Mouse (Mus musculus): ENCODE data around the gene C1qbp. TPM values are rescaled to one million over a fixed set of nuclear protein-coding genes. Genes with fewer than 3 reads are reported as not detected.
A peak's percentile ranks its signal among the peaks of the same experiment; 100 is the strongest.

Gene C1qbp
- polyA plus RNA-seq, 1 experiment from 2014 or later: 170 TPM

DNA sequence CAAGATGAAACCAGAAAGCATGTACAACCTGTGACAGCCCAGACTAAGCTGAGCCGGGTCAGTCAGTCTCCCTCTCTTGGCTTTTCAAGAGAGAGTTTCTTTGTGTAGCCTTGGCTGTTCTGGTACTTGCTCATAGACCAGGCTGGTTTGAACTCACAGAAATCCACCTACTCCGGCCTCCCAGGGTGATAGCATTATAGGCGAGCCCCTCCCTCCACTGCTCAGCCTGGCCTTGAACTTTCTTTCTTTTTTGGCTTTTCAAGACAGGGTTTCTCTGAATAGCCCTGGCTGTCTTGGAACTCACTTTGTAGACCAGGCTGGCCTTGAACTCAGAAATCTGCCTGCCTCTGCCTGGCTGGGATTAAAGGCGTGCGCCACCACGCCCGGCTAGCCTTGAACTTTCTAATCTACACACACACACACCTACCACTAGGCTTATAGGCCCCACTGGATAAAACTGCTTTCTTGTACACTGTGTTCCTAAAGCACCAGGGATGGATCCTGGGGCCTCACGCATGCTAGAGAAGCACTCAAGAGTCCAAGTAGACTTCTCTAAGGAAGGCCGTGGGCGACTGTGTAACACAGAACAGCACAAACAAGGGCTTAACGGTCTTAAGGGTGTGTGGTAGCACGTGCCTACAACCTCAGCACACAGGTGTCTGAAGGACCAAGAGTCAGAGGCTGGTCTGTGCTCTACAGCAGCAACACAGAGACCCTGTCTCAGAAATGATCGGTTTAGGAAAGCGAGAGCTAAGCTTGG is 1.9 kb downstream of the C1qbp start:
- no peaks in the 10 kb centered on the region for H3K27me3 ChIP-seq (ENCODE audit: control insufficient read depth, insufficient read depth, low read length)
- no peak overlapping the region for H3K4me3 ChIP-seq (replicated peaks; ENCODE audit: low read depth, low read length)
- DNase-seq (no peak), ATAC-seq (ENCODE audit: low FRiP score, low TSS enrichment) (no peak)
- H3K36me3 ChIP-seq (ENCODE audit: control insufficient read depth, insufficient read depth, low read length): peaks cover 68% of the 10 kb centered on the region
- H3K4me2 ChIP-seq (ENCODE audit: low read length): no peak overlapping the region
- 94% methylated on average over 14 of the region's 14 CpGs for WGBS
- peaks cover 9% of the 10 kb centered on the region for H3K4me1 ChIP-seq (ENCODE audit: control insufficient read depth, insufficient read depth, low read length)
- no peak overlapping the region for H3K27ac ChIP-seq (replicated peaks; ENCODE audit: low read depth, low read length)
- H3K9ac ChIP-seq (replicated peaks; ENCODE audit: low read length): no peak overlapping the region
- no peaks in the 10 kb centered on the region for H3K9me3 ChIP-seq (ENCODE audit: control insufficient read depth, low read length)

DNA sequence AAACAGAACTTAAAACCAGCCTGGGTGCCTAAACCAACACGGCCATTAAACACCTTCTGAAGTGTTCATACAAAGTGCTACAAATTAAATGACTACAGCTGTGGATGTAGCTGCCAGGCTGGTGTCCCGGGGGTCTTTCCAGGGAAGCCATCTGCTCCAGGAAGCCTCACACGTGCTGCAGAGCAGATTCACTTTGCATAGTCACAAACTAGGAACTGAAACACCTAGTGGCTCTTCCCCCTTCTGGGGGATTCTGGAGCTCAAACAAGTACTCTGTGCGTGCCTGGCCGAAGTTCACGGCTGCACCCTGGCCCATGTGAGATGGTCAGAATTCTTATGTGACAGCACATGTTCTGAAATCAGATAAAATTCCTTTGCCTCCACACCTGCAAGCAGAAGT is 2.6 kb downstream of the C1qbp start:
- H3K4me1 ChIP-seq (ENCODE audit: control insufficient read depth, insufficient read depth, low read length): peaks cover 9% of the 10 kb centered on the region
- no peak overlapping the region for H3K4me2 ChIP-seq (ENCODE audit: low read length)
- no peak overlapping the region for H3K27ac ChIP-seq (replicated peaks; ENCODE audit: low read depth, low read length)
- H3K4me3 ChIP-seq (replicated peaks; ENCODE audit: low read depth, low read length): no peak overlapping the region
- H3K9ac ChIP-seq (replicated peaks; ENCODE audit: low read length): no peak overlapping the region
- 88% methylated on average over 6 of the region's 6 CpGs for WGBS
- ATAC-seq (ENCODE audit: low FRiP score, low TSS enrichment) (no peak), DNase-seq (no peak)
- H3K9me3 ChIP-seq (ENCODE audit: control insufficient read depth, low read length): no peaks in the 10 kb centered on the region
- peaks cover 68% of the 10 kb centered on the region for H3K36me3 ChIP-seq (ENCODE audit: control insufficient read depth, insufficient read depth, low read length)
- H3K27me3 ChIP-seq (ENCODE audit: control insufficient read depth, insufficient read depth, low read length): no peaks in the 10 kb centered on the region

DNA sequence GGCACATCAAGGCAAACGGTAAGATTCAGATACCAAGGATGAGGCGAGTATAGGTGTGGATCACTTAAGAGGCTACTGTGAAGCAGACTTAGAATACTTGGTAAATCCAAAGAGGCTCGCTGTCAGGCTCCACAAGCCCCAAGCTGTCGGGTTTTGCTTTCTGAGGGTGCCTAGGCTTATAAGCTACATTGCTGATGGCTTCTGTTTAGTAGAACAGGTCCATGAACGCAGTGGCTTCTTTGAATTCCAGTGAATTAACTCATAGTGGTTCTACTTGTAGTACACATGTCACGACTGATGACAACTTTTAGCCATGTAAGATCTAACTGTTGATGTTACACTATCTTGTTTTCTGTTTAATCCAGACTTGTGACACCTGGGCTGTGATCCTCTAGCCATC is 5.5 kb downstream of the C1qbp start:
- H3K4me2 ChIP-seq (ENCODE audit: low read length): no peak overlapping the region
- no peak for DNase-seq
- peaks cover 74% of the 10 kb centered on the region for H3K36me3 ChIP-seq (ENCODE audit: control insufficient read depth, insufficient read depth, low read length)
- no peaks in the 10 kb centered on the region for H3K9me3 ChIP-seq (ENCODE audit: control insufficient read depth, low read length)
- 93% methylated on average over 6 of the region's 6 CpGs for WGBS
- peaks cover 8% of the 10 kb centered on the region for H3K4me1 ChIP-seq (ENCODE audit: control insufficient read depth, insufficient read depth, low read length)
- ATAC-seq (ENCODE audit: low FRiP score, low TSS enrichment): no peak
- no peaks in the 10 kb centered on the region for H3K27me3 ChIP-seq (ENCODE audit: control insufficient read depth, insufficient read depth, low read length)
- no peak overlapping the region for H3K27ac ChIP-seq (replicated peaks; ENCODE audit: low read depth, low read length)
- no peak overlapping the region for H3K9ac ChIP-seq (replicated peaks; ENCODE audit: low read length)
- H3K4me3 ChIP-seq (replicated peaks; ENCODE audit: low read depth, low read length): no peak overlapping the region

DNA sequence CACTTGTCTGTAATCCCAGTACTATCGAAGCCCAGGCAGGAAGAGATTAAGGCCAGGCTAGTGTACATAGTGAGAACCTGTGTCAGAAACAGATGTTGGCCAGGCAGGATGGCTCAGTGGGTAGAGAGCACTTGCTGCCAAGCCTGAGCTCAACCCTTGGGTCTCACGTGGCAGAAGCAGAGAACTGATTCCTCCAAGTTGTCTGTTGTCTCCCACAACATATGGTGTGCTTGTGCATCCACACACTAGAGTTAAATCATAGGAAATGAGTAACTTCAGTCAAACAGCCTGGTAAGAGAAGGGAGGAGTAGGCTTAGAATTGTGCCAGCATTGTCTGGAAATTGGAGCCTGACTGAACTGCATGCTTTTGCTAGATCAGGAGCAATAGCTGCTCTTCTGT is 7.6 kb downstream of the C1qbp start:
- H3K4me1 ChIP-seq (ENCODE audit: control insufficient read depth, insufficient read depth, low read length): peaks cover 4% of the 10 kb centered on the region; the same call in 1 of the 2 replicates
- H3K4me3 ChIP-seq (replicated peaks; ENCODE audit: low read depth, low read length): no peak overlapping the region
- H3K4me2 ChIP-seq (ENCODE audit: low read length): no peak overlapping the region
- no peak overlapping the region for H3K9ac ChIP-seq (replicated peaks; ENCODE audit: low read length)
- ATAC-seq (ENCODE audit: low FRiP score, low TSS enrichment) (no peak), DNase-seq (no peak)
- H3K36me3 ChIP-seq (ENCODE audit: control insufficient read depth, insufficient read depth, low read length): peaks cover 66% of the 10 kb centered on the region
- H3K27me3 ChIP-seq (ENCODE audit: control insufficient read depth, insufficient read depth, low read length): no peaks in the 10 kb centered on the region
- 80% methylated on average over 2 of the region's 2 CpGs for WGBS
- no peak overlapping the region for H3K27ac ChIP-seq (replicated peaks; ENCODE audit: low read depth, low read length)
- no peaks in the 10 kb centered on the region for H3K9me3 ChIP-seq (ENCODE audit: control insufficient read depth, low read length)

DNA sequence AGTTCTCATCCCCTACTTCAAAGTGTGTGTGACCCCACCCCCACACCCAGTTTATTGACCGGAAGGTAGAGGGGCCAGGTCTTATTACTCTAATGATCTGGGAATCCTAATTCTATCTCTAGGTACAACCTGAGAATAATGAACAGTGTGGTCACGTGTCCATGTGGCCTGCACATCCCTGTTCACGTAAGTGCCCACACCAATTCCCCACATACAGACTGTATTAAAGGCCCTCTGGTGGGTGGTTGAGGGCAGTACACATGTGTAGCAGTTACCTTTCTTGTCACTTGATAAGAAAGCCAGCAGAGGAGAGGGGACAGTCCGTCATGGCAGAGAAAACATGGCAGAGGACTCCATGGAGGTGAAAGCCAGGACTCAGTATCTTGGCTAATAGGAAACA is 8.9 kb downstream of the C1qbp start:
- WGBS: 74% methylated on average over 4 of the region's 4 CpGs
- Histone ChIP-seq H3K27ac (replicated peaks; ENCODE audit: low read depth, low read length) (no peak overlapping the region), H3K4me3 (replicated peaks; ENCODE audit: low read depth, low read length) (no peak overlapping the region), H3K27me3 (ENCODE audit: control insufficient read depth, insufficient read depth, low read length) (no peaks in the 10 kb centered on the region), H3K9me3 (ENCODE audit: control insufficient read depth, low read length) (no peaks in the 10 kb centered on the region), H3K36me3 (ENCODE audit: control insufficient read depth, insufficient read depth, low read length) (peaks cover 54% of the 10 kb centered on the region), H3K9ac (replicated peaks; ENCODE audit: low read length) (no peak overlapping the region), H3K4me1 (ENCODE audit: control insufficient read depth, insufficient read depth, low read length) (peaks cover 6% of the 10 kb centered on the region; the same call in 1 of the 2 replicates), H3K4me2 (ENCODE audit: low read length) (no peak overlapping the region)
- DNase-seq (peak; percentile 47), ATAC-seq (ENCODE audit: low FRiP score, low TSS enrichment) (no peak)

DNA sequence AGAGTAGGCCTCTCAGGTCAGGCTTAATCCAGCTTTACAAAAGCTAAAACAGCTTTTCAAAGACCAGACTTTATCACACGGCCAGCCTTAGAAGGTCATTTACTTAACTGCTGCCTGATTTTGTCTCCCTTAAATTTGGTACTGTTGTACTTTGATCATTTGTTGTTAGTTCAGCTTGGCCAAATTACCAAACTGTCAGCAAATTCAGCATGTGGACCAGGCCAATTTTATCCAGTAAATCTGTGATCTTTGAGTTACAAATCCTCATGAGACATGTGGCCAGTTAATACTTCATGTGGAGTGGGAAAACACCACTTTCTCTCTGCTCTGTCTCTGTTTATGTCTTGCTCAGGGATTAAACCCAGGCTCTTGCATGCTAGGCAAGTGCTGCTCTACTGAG is 10.2 kb downstream of the C1qbp start:
- H3K9me3 ChIP-seq (ENCODE audit: control insufficient read depth, low read length): no peaks in the 10 kb centered on the region
- H3K4me3 ChIP-seq (replicated peaks; ENCODE audit: low read depth, low read length): no peak overlapping the region
- H3K27ac ChIP-seq (replicated peaks; ENCODE audit: low read depth, low read length): no peak overlapping the region
- H3K9ac ChIP-seq (replicated peaks; ENCODE audit: low read length): no peak overlapping the region
- H3K27me3 ChIP-seq (ENCODE audit: control insufficient read depth, insufficient read depth, low read length): no peaks in the 10 kb centered on the region
- no peak overlapping the region for H3K4me2 ChIP-seq (ENCODE audit: low read length)
- H3K4me1 ChIP-seq (ENCODE audit: control insufficient read depth, insufficient read depth, low read length): peaks cover 15% of the 10 kb centered on the region
- WGBS: 66% methylated on average over 1 of the region's 1 CpGs
- DNase-seq: no peak
- no peak for ATAC-seq (ENCODE audit: low FRiP score, low TSS enrichment)
- peaks cover 41% of the 10 kb centered on the region for H3K36me3 ChIP-seq (ENCODE audit: control insufficient read depth, insufficient read depth, low read length)

DNA sequence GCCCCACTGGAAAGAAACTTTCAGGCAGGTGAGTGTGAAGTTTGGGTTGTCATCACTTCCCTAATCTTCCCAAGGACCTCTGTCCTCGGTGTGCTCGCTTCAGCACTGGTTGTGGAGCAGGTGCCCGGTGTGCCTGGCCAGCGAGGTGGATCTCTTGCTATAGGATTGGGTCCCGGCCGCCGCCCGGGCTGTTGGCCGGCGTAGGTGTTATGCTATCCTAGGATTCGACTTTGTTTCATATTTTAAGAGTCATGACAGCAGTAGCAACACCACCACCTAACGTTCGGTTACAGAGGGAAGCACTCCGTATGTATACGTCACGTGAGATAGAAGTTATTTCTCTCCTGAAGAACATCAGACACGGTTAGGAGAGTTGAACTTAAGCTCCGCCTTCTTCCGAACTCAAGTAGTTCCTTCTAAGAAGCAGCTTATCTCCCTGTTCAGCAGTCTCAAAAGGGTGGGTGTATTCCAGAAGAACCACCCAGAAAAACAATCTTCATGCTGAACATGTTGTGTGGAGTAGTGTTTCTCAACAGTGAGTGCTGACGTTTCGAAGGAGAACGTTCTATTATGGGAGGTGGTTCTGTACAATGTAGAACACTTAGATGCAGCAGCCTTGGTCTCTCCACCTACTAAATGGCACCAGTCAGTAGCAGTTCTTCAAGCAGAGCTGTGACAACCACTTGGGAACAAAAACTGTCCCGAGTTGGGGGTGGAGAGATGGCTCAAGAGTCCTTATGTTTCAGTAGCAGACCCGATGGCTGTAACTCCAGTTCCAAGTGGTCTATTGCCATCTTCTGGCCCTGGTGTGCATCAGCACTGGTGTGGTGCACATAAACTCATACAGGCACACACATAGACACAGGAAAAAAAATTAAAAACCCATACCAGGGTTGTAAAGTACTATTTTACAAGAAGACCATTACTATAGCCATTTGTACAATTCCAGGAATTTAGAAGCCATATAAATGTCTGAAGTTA is 12.0 kb downstream of the C1qbp start:
- DNase-seq (peak; percentile 50), ATAC-seq (ENCODE audit: low FRiP score, low TSS enrichment) (0 out of 2 replicates have a peak, but pooled peaks have one; percentile 3)
- peak overlapping the region; percentile 74 for H3K4me3 ChIP-seq (replicated peaks; ENCODE audit: low read depth, low read length)
- H3K27ac ChIP-seq (replicated peaks; ENCODE audit: low read depth, low read length): peak overlapping the region; percentile 91
- 17% methylated on average over 24 of the region's 24 CpGs for WGBS
- peaks cover 15% of the 10 kb centered on the region for H3K4me1 ChIP-seq (ENCODE audit: control insufficient read depth, insufficient read depth, low read length)
- peaks cover 32% of the 10 kb centered on the region for H3K36me3 ChIP-seq (ENCODE audit: control insufficient read depth, insufficient read depth, low read length)
- H3K9ac ChIP-seq (replicated peaks; ENCODE audit: low read length): peak overlapping the region; percentile 54; the same call in 1 of the 2 replicates
- no peaks in the 10 kb centered on the region for H3K27me3 ChIP-seq (ENCODE audit: control insufficient read depth, insufficient read depth, low read length)
- no peaks in the 10 kb centered on the region for H3K9me3 ChIP-seq (ENCODE audit: control insufficient read depth, low read length)
- peak overlapping the region; percentile 85 for H3K4me2 ChIP-seq (ENCODE audit: low read length)

DNA sequence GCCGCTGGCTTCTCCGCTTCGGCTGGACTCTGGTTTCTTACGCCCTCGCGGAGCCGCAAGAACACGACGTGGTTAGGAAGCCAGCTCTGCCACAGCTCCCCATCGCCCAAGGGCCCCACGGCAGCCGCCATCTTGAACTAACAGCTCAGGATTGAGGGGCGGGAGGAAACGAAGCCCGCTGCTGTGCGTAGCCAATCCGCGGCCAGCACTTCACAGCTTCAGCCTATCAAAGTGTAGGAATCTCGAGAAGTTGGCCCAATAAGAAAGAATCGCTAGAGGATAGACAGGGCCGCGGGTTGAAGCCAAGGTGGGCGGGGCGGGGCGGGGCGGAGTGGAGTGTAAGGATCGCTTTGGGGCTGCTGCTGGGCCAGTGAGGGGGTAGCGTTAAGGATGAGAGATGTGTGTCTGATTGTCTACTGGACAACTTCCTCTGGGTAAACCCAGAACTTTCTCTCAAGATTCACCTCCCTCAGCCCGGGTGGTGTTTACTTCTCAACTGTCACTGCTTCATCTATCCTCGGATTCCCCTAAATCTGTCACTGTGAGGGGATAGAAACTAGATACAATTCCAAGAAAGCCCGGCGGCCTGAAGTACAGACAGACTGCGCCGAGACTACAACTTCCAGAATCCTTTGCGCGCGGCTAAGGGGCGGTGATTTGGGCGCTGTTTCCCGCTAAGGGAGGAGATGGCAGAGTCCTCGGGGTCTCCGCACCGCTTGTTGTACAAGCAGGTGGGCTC is 12.8 kb downstream of the C1qbp start, which contains the start of the genes Nup88 and Rpain:
Gene Nup88 (minus strand): TSS at position 153 of the 739 bp plus-strand sequence.
Gene Rpain (plus strand): TSS at position 393 of the 739 bp plus-strand sequence.
- peak within 1 kb of the TSS; percentile 91 for H3K27ac ChIP-seq (replicated peaks; ENCODE audit: low read depth, low read length)
- H3K9me3 ChIP-seq (ENCODE audit: control insufficient read depth, low read length): no peaks in the 10 kb centered on the region
- H3K27me3 ChIP-seq (ENCODE audit: control insufficient read depth, insufficient read depth, low read length): no peaks in the 10 kb centered on the region
- H3K4me1 ChIP-seq (ENCODE audit: control insufficient read depth, insufficient read depth, low read length): peaks cover 15% of the 10 kb centered on the region
- peak within 1 kb of the TSS; percentile 85 for H3K4me2 ChIP-seq (ENCODE audit: low read length)
- peak; percentile 97 for DNase-seq
- peaks cover 31% of the 10 kb centered on the region for H3K36me3 ChIP-seq (ENCODE audit: control insufficient read depth, insufficient read depth, low read length)
- ATAC-seq (ENCODE audit: low FRiP score, low TSS enrichment): peak; percentile 98
- H3K9ac ChIP-seq (replicated peaks; ENCODE audit: low read length): peak within 1 kb of the TSS; percentile 79
- peak within 1 kb of the TSS; percentile 74 for H3K4me3 ChIP-seq (replicated peaks; ENCODE audit: low read depth, low read length)
- under 1% methylated on average over 43 of the region's 43 CpGs for WGBS
